Comparison of ENCODE assay signal across 23 mouse cellular contexts in the genomic region with DNA sequence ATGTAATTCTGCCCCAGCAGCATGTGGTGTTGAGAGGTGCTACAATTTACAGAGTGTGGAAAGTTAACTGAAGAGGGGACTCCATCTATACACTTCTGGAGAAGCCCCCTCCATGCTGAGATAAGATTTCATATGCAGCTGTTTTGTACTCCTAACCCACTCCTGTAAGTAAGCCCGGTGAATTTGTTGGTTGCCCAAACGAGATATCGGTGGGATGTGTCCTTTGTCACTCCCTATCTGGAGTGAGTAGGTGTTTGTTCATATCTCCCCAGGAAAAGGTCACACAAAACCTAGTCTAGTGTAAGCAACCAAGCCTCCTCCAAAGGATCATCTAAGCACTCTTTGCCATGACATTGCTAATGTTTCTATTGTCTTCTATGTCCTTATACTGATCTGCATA. TPM values are rescaled to one million over a fixed set of nuclear protein-coding genes. Genes with fewer than 3 reads are reported as not detected.
"Had no signal": no experiment of that assay in that cellular context is flagged by ENCODE, and none has a peak within 500 bp of the region (broad histone marks: within the 10 kb centered on the region; RNA-seq: fewer than 3 reads in every experiment).

No protein-coding gene starts in this region.

- H3K4me3 ChIP-seq: midbrain, embryonic 10.5 days; midbrain, embryonic 12.5 days; neural tube, embryonic 13.5 days; neural tube, embryonic 15.5 days; stomach, embryonic 15.5 days had no signal

- H3K27me3 ChIP-seq: midbrain, embryonic 12.5 days; neural tube, embryonic 13.5 days; neural tube, embryonic 15.5 days; stomach, embryonic 15.5 days had no signal

- H3K9me3 ChIP-seq: midbrain, embryonic 10.5 days; midbrain, embryonic 12.5 days; neural tube, embryonic 13.5 days; neural tube, embryonic 15.5 days; stomach, embryonic 15.5 days had no signal

- DNase-seq: lung, adult 18-20 months; lung, embryonic 14.5 days; lung, postnatal 10 days; lung, postnatal 4 days; midbrain, embryonic 14.5 days; right cerebral cortex, postnatal 14 days; thymus, adult 2 months; thymus, postnatal 25 days; thymus, postnatal 4 days had no signal

- H3K36me3 ChIP-seq: midbrain, embryonic 10.5 days; midbrain, embryonic 12.5 days; neural tube, embryonic 13.5 days; neural tube, embryonic 15.5 days; stomach, embryonic 15.5 days had no signal

- H3K4me2 ChIP-seq: lung, embryonic 14.5 days; midbrain, embryonic 12.5 days; neural tube, embryonic 13.5 days; neural tube, embryonic 15.5 days; stomach, embryonic 15.5 days had no signal

- H3K27ac ChIP-seq: midbrain, embryonic 10.5 days; midbrain, embryonic 12.5 days; neural tube, embryonic 13.5 days; neural tube, embryonic 15.5 days; stomach, embryonic 15.5 days; stomach, postnatal 0 days had no signal

- H3K9ac ChIP-seq: lung, embryonic 14.5 days; midbrain, embryonic 12.5 days; neural tube, embryonic 13.5 days; neural tube, embryonic 15.5 days; stomach, embryonic 15.5 days had no signal

- ATAC-seq: midbrain, embryonic 16.5 days had no signal

RNA-seq across cellular contexts. Expression of a gene that starts 2.2 kb away (rescaled TPM):
- total RNA-seq: megakaryocyte, adult 5-6 weeks; megakaryocyte-erythroid progenitor cell, adult 5-6 weeks had no signal
- polyA plus RNA-seq: lung, embryonic 14.5 days; lung, embryonic 16.5 days; midbrain, embryonic 10.5 days; midbrain, embryonic 12.5 days; midbrain, embryonic 14.5 days; myocyte; neural tube, embryonic 11.5 days; neural tube, embryonic 13.5 days; spleen, adult 2 months; thymus, adult 2 months; urinary bladder, adult 2 months had no signal
